Mouse (Mus musculus) retina, embryonic 14.5 days (tissue): ENCODE measurements at regions not wholly inside any gene's neighbourhood (a gene's known extent, or its start where the extent isn't known, plus 50 kb on each side); places are given as distances from the start of the nearest gene placed in this dataset.
A peak's percentile ranks its signal among the peaks of the same experiment; 100 is the strongest.

Source experiments
- DNase-seq: peaks from one replicate; pipeline ENCODE4 v3.0.0-alpha.2; 2015; ENCODE audit warnings: low spot score

DNA sequence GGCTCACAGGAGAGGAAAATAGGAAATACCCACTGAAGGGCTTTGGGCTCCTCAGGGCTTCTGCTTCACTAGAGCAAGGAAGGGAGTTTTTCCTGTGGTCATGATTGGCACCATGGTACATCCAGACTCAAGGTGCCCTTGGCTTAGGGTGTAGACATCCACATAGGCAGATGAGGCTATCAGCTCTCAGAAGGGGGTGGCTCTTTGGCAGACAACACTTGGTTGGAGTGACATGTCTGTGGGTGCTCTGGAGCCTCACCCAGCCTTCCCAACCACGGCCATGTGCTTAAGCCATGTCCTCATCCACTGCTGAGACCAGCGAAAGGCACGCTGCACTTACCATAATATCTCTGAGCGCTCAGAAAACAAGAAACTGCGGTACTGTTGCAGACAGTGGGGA is 77.8 kb upstream of the 1700025G04Rik start:
- no peak for DNase-seq

DNA sequence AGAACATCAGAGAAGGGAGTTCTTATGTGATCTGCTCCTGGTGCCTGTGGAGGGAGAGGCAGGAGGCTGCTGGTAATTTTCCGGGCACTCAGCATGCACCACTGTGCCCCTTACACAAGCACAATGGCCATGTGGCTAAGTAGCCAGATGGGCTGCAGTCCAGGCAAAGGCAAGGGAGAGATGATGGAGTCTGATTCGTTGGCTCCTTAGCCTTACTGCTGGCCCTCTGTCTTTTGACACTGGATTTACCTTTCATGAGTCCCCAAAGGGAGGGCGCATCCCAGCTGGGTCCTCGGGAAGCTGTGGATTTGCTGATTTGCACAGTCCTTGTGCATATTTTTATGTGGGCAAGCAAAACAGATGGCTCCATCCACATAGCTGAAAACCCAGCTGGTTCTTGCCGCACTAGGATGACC is 75.6 kb upstream of the 1700025G04Rik start:
- peak; percentile 46 for DNase-seq

DNA sequence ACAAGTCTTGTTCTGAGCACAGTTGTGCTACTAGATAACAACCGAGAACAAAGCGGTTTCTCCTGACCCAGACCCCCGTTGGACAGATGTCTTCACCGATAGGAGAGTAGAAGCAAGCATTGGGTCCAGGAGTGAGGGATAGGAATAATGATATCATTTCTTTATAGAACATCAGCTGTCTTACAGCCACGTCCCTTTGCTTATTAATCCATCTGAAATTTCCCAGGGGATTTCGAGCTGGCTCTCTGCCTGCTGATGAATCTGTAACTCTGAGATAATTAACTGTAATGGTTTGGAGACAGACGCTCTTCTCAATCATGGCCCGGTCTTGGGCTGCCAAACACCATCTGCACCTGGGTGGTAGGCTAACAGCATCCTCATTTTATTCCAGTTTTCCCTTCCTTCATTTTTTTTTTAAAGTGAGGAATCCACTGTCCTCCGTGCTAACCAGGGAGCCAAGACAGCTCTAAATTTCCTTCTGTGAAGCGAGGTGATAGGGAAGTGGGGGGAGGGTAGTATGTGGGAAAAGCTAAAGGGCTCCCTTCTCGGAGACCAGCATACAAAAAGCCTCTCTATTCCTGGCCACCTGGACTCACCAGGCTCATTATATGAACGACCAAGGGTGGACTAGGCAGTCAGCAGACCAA is 75.0 kb upstream of the 1700025G04Rik start:
- DNase-seq = peak; percentile 43

DNA sequence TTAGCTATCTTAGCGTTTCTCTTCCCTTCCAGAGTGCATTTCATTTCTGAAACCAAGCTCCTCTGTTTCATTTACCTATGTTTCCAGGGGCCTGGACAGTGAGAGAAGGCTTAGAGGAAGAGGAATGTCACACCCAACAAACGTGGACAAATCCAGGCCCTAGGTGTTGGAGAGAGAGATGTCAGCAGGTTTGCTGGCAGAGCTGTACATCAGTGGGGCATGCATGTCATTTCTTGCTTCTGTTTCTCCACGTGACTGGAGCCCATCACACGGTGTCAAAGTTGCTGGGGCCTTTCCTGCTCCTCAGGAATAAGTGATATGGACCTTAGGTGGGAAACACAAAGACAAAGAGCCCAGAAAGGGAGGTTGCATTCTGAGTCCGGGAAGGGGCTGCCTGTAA is 74.3 kb upstream of the 1700025G04Rik start:
- DNase-seq = no peak

DNA sequence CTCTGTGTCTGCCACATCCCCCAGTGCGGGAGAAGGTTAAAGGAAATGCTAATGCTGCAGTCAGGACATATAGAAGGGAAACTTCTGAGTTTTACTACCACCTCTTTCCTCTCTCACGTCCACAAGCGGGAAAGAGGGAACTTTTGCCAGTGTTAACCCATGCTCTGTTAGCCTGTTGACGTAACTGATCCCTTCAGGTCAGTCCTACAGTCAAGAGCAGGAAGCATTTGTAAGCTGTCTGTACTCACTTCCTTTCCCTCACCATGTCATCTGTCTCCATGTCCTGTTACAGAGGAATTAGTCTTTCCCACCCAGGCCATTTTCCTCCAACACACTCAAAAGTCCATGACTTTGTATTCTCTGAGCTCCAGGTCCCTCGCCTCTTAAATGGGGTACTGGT is 62.5 kb upstream of the 1700025G04Rik start:
- DNase-seq = no peak

DNA sequence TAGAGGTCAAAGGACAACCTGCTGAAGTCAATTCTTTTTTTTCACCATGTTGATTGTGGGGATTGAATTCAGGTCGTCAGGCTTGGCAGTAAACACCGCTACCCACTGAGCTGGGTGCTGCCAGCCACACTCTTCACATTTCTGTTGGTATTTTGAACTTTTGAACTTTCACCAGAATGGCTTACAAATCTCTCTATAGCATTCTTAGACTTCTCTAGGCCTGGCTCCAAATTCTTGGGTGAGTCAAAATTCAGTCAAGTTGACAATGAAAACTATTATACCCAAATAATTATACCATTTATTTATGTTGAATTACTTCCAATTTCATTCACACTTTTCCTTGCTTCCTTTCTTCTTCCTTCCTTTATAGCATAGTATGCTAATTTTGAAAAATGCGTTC is 58.8 kb upstream of the 1700025G04Rik start:
- DNase-seq = no peak

DNA sequence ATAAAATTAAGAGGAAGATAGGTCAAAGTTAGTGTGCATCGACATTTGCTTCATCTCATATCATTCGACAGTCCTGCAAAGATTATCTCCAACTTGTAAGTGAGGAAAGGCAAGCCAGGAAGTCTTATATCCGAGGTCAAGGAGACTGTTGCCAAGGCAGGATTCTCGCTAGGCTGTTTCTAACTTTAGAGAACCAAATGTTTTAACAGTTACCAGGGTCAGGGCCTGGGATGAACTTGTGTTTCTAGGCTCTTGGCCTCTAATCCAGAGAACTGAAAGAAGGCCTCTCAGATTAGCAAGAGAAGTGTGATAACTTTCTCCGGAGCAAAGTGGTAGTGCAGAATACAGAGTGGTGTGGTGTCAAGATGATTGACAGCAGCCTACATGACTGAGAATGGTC is 50.2 kb upstream of the 1700025G04Rik start:
- DNase-seq = no peak
